Mouse (Mus musculus) right cerebral cortex, postnatal 4 days (tissue): Measurements from ENCODE around the gene Suz12.
A peak's percentile ranks its signal among the peaks of the same experiment; 100 is the strongest.
"Not testable (repeated sequence)": the region's sequence is repeated elsewhere in the genome, so short reads cannot be mapped to it uniquely, and the experiment has no call there.

Experiments
- DNase-seq: peaks from one replicate; pipeline ENCODE4 v3.0.0-alpha.2; 2022

The Suz12 gene

GRCm38 (mm10) chr11:79993356-79994270 is 707 bp downstream of the Suz12 start:
- DNase-seq, result no peak

- DNase-seq, result no peak
Measured at GRCm38 (mm10) chr11:79994271-79994988, 1.5 kb downstream of the Suz12 start.

DNA sequence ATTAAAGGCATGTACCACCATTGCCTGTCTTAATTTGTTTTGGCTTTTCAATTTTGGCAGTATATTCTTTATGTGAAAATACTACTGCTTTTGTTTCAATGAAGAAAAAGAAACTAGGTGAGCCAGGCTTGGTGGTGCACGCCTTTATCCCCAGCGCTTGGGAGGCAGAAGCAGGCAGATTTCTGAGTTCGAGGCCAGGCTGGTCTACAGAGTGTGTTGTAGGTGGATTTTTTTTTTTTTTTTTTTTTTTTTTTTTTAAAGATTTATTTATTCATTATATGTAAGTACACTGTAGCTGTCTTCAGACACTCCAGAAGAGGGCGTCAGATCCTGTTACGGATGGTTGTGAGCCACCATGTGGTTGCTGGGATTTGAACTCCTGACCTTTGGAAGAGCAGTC is 23.6 kb downstream of the Suz12 start:
- not testable (repeated sequence) for DNase-seq

GRCm38 (mm10) chr11:80019792-80020191 is 26.9 kb downstream of the Suz12 start:
- DNase-seq, result no peak

- no peak for DNase-seq
Measured at GRCm38 (mm10) chr11:80021306-80021705, 28.4 kb downstream of the Suz12 start.

DNA sequence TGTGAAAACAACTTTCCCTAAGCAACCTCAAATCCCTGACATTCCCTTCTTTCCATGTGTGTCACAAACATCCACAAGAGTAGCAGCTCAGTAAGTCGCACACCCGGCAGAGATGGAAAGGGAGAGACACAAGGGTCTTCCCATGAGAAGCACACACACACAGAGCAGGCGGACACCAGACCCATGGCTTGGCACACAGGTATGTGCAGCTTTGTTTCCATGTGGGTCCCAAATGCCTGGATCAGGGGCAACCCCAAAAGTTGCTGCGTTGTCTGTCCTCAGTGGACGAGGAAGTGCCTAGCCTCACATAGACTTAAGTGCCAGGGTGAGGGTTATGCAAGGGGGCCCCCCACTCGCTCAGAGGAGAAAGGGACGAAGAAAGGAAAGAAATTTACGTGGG is 44.6 kb downstream of the Suz12 start:
- no peak for DNase-seq

DNA sequence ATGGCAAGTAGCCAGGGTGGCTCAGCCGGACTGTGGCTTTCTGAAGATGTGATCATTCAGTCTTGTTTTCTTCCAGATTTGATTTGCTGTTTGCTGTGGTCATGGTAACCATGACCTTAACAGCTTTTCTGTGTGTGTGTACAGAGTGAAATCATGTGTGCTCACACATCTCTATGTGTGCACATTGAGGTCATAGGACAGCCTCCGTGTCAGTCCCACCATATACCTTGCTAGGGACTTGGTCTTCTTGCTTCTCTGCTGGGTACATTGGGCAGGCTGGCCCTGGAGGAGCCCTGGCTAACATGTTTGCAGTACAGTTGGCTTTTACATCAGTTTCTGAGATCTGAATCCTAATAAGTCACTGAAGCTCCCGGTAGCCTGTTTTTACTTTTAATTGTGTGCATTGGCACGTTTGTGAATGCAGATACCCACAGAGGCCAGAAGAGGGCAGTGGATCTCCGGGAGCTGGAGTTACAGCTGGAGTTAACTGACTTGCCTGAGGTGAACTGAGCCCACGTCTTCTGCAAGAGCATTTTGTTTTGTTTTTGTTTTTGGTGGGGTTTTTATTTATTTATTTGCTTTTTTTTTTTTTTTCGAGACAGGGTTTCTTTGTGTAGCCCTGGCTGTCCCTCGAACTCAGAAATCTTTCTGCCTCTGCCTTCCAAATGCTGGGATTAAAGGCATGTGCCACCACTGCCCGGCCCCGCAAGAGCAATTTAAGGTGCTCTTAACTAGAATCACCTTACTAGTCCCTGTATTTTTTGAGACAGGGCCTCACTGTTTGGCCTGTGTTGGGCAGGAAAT is 49.9 kb downstream of the Suz12 start:
- DNase-seq, result peak; percentile 9

- DNase-seq, result no peak
Measured at GRCm38 (mm10) chr11:80043419-80043817, 50.5 kb downstream of the Suz12 start.

GRCm38 (mm10) chr11:80046856-80047255 is 54.0 kb downstream of the Suz12 start:
- no peak for DNase-seq

GRCm38 (mm10) chr11:80050088-80050487 is 57.2 kb downstream of the Suz12 start:
- DNase-seq, result no peak

- no peak for DNase-seq
Measured at GRCm38 (mm10) chr11:80052456-80052855, 59.5 kb downstream of the Suz12 start.

DNA sequence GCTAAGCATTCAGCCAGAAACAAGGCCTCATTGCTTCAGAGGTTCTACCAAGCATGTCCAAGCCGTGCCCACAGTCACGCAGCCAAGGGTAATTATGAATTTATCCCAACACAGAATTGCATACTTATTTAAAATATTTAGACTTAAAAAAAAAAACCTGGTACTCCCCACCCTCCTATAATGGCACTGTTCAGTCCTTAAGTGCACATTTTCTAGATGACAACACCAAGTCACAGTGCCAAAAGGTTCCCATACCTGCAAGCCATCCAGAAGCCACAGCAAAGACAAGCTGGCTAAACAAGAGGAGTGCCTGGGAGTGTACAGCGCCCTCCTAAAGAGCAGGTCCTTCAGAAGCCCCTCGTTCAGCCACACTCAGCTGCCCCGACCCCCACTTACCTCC is 60.3 kb downstream of the Suz12 start:
- DNase-seq, result no peak

GRCm38 (mm10) chr11:80054659-80055058 is 61.8 kb downstream of the Suz12 start:
- DNase-seq, result no peak

GRCm38 (mm10) chr11:80056141-80056540 is 63.2 kb downstream of the Suz12 start:
- no peak for DNase-seq

GRCm38 (mm10) chr11:80062159-80062558 is 69.3 kb downstream of the Suz12 start:
- no peak for DNase-seq

- DNase-seq, result not testable (repeated sequence)
Measured at GRCm38 (mm10) chr11:80066373-80066772, 73.5 kb downstream of the Suz12 start.

DNA sequence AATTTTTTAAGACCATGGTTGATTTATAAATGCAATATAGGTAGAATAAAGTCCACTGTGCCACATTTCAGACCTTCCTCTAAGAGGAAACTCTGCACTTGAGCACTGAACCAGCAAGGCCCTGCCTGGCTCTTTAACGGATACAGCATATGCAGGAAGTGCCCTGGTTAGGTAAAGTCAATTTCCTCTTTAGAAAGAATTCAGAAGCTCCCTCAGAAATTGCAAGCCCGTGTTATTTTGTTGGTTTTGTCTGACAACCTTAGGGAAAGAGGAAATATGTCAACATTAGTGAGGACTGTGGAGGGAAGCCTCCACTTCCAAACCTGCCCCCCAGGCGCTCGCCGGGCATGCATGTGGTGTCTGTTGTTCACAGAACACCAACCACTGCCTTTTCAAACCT is 74.7 kb downstream of the Suz12 start:
- DNase-seq, result no peak

DNA sequence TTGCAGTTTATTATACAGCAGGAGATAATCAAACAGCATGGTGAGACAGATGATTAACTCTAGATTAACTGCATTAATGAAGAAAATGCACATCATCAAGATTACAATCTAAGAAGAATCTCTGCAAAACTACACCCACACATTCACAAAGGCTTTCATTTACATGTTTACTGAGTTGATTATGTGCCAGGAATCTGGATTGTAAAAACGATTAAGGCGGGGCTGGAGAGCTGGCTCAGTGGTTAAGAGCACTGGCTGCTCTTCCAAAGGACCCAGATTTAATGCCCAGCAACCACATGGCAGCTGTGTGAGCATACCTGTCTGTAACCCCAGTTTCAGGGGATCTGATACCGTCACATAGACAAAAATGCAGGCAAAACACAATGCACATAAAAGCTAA is 76.9 kb downstream of the Suz12 start:
- no peak for DNase-seq

DNA sequence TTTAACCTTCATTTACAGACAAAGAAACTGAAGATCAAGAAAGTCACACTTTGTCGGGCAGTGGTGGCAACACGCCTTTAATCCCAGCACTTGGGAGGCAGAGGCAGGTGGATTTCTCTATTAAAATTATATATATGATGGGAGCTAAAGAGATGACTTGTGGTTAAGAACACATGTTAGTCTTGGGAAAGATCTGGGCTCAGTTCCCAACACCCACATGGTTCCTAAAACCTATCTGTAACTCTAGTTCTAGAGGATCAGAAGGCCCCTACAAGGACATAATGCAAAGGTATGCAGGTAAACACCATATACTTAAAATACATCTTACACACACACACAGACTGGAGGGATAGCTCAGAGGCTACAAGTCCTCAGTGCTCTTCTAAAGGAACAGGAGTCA is 78.1 kb downstream of the Suz12 start:
- no peak for DNase-seq

DNA sequence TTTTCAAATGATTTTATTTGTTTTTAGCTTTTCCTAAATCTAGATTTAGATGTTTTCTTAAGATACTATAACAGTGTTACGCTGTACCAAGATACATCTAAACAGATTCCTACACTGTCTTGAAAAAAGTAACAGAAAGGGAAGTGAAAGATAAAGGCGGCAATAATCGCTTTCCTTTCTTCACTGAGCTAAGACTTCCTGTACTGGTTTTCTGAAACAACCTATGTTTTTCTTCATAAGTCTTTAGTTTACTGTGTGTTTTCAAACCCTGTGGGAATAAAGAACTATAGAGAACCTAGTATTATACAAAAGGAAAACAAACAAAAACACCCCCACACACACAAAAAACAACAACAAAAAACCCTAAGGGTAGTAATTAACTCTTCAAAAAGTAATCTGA is 79.5 kb downstream of the Suz12 start:
- no peak for DNase-seq

DNA sequence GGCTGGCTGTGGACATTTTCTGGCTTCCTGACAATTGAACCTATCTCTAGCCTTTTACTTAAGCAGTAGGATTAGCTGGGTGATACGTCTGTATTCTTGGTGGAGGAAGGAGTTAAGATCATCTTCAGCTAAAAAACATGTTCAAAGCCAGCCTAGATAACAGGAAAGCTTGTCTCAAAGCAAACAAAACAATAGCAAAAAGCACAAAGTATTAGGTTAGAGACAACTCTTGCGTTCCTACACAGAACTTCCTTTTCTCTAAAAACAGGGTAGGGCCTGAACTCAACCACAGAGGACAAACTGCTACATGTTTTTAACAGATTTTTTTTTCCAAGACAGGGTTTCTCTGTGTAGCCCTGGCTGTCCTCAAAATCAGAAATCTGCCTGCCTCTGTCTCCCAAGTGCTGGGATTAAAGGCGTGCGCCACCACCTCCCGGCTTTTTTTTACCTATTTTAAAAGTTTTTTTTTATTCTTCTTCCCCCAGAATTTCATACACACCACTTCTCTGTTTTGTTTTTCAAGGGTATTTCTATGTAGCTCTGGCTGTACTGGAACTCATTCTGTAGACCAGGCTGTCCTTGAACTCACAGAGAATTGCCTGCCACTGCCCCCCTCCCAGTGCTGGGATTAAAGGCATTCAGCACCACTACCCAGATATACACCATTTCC is 82.8 kb downstream of the Suz12 start:
- DNase-seq, result no peak

GRCm38 (mm10) chr11:80077784-80078545 is 85.1 kb downstream of the Suz12 start:
- DNase-seq, result no peak
